Mouse (Mus musculus): ENCODE data around the gene Nek11. TPM values are rescaled to one million over a fixed set of nuclear protein-coding genes. Genes with fewer than 3 reads are reported as not detected.

Nek11 gene
- 0.05 and 0.06 TPM in 2 replicates for polyA plus RNA-seq (2015; fragmentation: Nextera tagmentation; extraction: Ambion mirVana)

DNA sequence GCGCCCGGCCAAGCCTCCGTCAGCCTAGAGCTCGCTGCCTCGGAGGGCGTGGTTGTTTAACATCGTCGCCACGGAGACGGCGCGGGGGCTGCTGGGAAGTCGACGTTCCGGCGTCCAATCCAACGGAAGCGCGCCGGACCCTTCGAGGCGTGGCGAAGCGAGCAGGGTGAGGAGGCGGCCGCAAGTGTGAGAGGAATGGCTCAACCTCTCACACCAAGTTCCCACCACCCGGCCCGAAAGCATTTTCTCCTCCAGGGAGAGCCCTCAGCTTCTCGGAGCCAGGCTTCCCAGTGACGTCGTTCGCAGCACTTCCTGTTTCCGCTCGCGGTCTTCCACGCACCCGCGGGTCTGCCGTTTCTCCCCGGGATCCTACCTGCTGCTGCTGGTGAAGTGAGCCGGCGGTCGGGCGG, at the start of gene Nek11, which contains the start of gene Aste1:
Gene Nek11 (minus strand): TSS at position 307 of the 410 bp plus-strand sequence.
Gene Aste1 (plus strand): TSS at position 175 of the 410 bp plus-strand sequence.

DNA sequence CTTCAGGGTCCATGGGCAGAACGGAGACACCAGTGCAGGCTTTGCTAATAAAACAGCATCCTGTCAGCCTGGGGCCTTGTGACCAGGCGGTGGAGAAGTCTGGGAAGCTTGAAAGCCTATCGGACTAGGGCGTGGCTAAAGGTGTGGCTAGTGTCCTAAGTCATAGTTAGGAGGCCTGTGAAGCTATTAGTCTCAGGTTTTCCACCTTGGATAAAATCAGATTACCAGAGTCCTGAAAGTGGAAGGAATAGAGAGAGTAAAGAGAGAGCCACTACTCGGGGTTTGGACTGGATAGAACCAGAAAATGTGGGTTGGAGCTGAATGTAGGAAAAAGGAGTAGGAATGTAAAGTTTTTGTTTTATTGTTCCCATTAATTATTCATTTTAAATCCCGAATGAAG, 250.3 kb downstream of the Nek11 start, which contains the start of gene 1700080E11Rik:
Gene 1700080E11Rik (minus strand): TSS at position 101 of the 400 bp plus-strand sequence.

DNA sequence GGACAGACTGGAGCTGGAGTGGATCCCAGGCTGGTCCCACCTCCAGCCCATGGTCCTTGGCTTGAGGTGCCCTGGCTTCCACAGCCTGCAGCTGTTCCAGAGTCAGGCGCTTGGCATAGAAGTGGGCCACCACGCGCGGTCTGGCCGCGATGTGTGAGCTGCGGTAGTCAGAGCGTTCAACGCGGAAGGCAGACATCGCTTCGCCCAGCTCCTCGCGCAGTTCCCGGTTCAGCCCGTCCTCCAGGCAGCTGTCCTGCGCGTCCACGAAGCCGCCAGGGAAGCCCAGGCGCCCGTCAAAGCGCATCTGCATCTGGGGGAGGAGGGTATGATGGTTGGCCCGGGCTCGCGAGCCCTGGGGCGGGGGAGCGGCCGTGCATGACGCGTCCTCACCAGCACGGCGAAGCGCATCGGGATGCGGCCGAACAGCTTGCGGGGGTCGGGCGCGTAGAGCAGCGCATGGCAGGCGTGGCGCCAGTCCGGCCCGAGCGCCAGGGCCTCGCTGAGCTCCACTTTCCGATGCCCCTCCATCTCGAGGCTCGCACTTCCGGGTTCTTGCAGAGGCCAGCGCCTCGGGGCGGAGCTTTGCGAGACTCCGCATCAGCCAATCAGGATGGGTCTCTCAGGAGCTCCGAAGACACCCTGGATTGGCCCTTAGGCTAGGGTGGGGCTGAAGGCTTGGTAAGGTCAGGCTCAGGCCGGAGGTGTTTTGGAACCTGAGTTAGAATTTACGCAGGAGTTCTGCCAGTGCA, 263.9 kb downstream of the Nek11 start, which contains the start of gene Nudt16:
Gene Nudt16 (minus strand): TSS at position 572 of the 749 bp plus-strand sequence.

Other genes with a start within 250 kb of the Nek11 start
- 5.7 and 6.0 TPM in 2 replicates for gene Aste1, start 132 bp downstream of the Nek11 start, polyA plus RNA-seq (2015; fragmentation: Nextera tagmentation; extraction: Ambion mirVana)
- 23.6 and 29.0 TPM in 2 replicates for gene Atp2c1, start 131.8 kb upstream of the Nek11 start, polyA plus RNA-seq (2015; fragmentation: Nextera tagmentation; extraction: Ambion mirVana)
- 8.2 and 10.8 TPM in 2 replicates for gene Pik3r4, start 247.5 kb upstream of the Nek11 start, polyA plus RNA-seq (2015; fragmentation: Nextera tagmentation; extraction: Ambion mirVana)

Measured in spleen, postnatal 0 days (tissue).